Mouse (Mus musculus): Measurements from ENCODE around the gene Serpind1. TPM values are rescaled to one million over a fixed set of nuclear protein-coding genes. Genes with fewer than 3 reads are reported as not detected.

Serpind1 gene
- polyA plus RNA-seq, 1 experiment from 2014 or later, result 1.4 TPM

DNA sequence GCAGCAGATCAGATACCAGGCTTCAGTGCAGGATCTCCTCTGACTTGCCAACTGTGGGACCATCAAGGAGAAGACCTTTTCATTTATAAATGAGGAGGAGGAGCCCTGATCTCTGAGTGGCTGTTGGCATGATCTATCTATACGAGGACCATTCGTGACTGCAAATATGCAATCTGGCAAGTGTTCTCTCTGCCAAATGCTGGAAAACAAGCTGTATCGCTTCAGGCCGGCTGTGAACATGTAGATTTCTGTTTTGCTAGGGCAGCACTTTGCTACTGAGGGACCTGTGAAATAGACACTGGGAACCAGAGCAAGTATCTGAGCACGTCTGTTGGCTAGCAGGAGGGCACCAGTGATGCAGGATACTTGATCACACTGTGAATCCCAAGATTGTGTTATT lies 18.6 kb upstream of the Serpind1 start:
- Histone ChIP-seq H3K4me3 (ENCODE audit: low read depth, low read length) (no peak overlapping the region), H3K27ac (ENCODE audit: low read depth, low read length) (no peak overlapping the region), H3K9me3 (replicated peaks; ENCODE audit: control insufficient read depth, low read length) (no peaks in the 10 kb centered on the region), H3K4me1 (ENCODE audit: control insufficient read depth, insufficient read depth, low read length) (no peaks in the 10 kb centered on the region), H3K4me2 (ENCODE audit: low read length) (no peak overlapping the region), H3K9ac (ENCODE audit: low read length) (no peak overlapping the region), H3K36me3 (ENCODE audit: control insufficient read depth, insufficient read depth, low read length) (peaks cover 82% of the 10 kb centered on the region), H3K27me3 (replicated peaks; ENCODE audit: control insufficient read depth, insufficient read depth, low read length) (no peaks in the 10 kb centered on the region)
- ATAC-seq (no peak), DNase-seq (ENCODE audit: low spot score) (no peak)
- WGBS, result 92% methylated on average over 5 of the region's 5 CpGs

DNA sequence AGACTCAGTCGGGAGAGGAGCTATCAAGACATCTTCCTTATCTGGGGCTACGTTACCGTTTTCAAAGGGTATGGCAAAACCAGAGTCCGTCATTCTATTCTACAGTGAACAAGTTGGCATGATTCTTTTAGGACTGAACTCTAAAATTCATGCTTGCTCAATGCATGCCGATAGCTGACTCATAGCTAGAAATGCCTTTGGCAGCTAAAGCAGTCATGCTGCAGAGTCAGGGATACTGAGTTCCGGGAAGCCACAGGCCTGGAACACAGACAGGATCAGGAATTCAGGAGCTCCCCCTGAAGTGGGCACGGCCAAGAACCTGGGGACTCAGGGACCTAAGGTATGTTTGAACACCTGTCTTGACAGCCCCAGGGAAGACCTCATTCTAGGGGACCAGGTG lies 14.6 kb upstream of the Serpind1 start:
- Histone ChIP-seq H3K4me1 (ENCODE audit: control insufficient read depth, insufficient read depth, low read length) (no peaks in the 10 kb centered on the region), H3K9ac (ENCODE audit: low read length) (no peak overlapping the region), H3K4me3 (ENCODE audit: low read depth, low read length) (no peak overlapping the region), H3K9me3 (replicated peaks; ENCODE audit: control insufficient read depth, low read length) (no peaks in the 10 kb centered on the region), H3K27me3 (replicated peaks; ENCODE audit: control insufficient read depth, insufficient read depth, low read length) (no peaks in the 10 kb centered on the region), H3K4me2 (ENCODE audit: low read length) (no peak overlapping the region), H3K36me3 (ENCODE audit: control insufficient read depth, insufficient read depth, low read length) (peaks cover 68% of the 10 kb centered on the region), H3K27ac (ENCODE audit: low read depth, low read length) (no peak overlapping the region)
- ATAC-seq (no peak), DNase-seq (ENCODE audit: low spot score) (no peak)
- 95% methylated on average over 7 of the region's 7 CpGs for WGBS

GRCm38 (mm10) chr16:17321481-17321880 lies 9.7 kb upstream of the Serpind1 start:
- ATAC-seq (no peak), DNase-seq (ENCODE audit: low spot score) (peak; percentile 10)
- no peak overlapping the region for H3K4me3 ChIP-seq (ENCODE audit: low read depth, low read length)
- WGBS, result 77% methylated on average over 5 of the region's 5 CpGs
- no peak overlapping the region for H3K4me2 ChIP-seq (ENCODE audit: low read length)
- H3K36me3 ChIP-seq (ENCODE audit: control insufficient read depth, insufficient read depth, low read length), result peaks cover 72% of the 10 kb centered on the region
- H3K27me3 ChIP-seq (replicated peaks; ENCODE audit: control insufficient read depth, insufficient read depth, low read length), result no peaks in the 10 kb centered on the region
- H3K9ac ChIP-seq (ENCODE audit: low read length), result no peak overlapping the region
- no peaks in the 10 kb centered on the region for H3K4me1 ChIP-seq (ENCODE audit: control insufficient read depth, insufficient read depth, low read length)
- H3K27ac ChIP-seq (ENCODE audit: low read depth, low read length), result no peak overlapping the region
- H3K9me3 ChIP-seq (replicated peaks; ENCODE audit: control insufficient read depth, low read length), result no peaks in the 10 kb centered on the region

- WGBS, result 94% methylated on average over 5 of the region's 5 CpGs
- DNase-seq (ENCODE audit: low spot score) (no peak), ATAC-seq (no peak)
- Histone ChIP-seq H3K27me3 (replicated peaks; ENCODE audit: control insufficient read depth, insufficient read depth, low read length) (no peaks in the 10 kb centered on the region), H3K27ac (ENCODE audit: low read depth, low read length) (no peak overlapping the region), H3K4me3 (ENCODE audit: low read depth, low read length) (no peak overlapping the region), H3K4me2 (ENCODE audit: low read length) (no peak overlapping the region), H3K9ac (ENCODE audit: low read length) (no peak overlapping the region), H3K36me3 (ENCODE audit: control insufficient read depth, insufficient read depth, low read length) (peaks cover 47% of the 10 kb centered on the region), H3K4me1 (ENCODE audit: control insufficient read depth, insufficient read depth, low read length) (no peaks in the 10 kb centered on the region), H3K9me3 (replicated peaks; ENCODE audit: control insufficient read depth, low read length) (no peaks in the 10 kb centered on the region)
Measured at GRCm38 (mm10) chr16:17324745-17325144, 6.4 kb upstream of the Serpind1 start.

DNA sequence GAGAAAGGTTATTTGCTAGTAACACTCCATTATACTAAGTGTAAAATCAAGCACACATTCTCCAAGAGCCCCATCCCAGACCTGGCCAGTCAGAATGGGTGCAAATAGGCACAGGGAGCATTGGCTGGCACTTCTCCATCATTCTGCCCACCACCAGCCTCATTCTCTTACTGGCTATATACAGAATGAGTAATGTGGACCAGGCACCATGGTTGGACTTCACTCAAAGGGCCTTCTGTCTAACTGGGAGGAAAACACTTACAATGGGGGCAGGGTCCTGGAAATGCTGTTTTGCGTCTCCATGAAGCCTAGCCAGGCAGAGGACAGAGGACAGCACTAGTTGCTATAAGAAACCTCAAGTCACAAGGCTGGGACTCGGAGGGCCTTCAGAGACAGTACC lies 5.1 kb upstream of the Serpind1 start:
- DNase-seq (ENCODE audit: low spot score), result no peak
- no peak overlapping the region for H3K4me2 ChIP-seq (ENCODE audit: low read length)
- H3K4me1 ChIP-seq (ENCODE audit: control insufficient read depth, insufficient read depth, low read length), result no peaks in the 10 kb centered on the region
- no peak overlapping the region for H3K9ac ChIP-seq (ENCODE audit: low read length)
- H3K27ac ChIP-seq (ENCODE audit: low read depth, low read length), result no peak overlapping the region
- H3K27me3 ChIP-seq (replicated peaks; ENCODE audit: control insufficient read depth, insufficient read depth, low read length), result no peaks in the 10 kb centered on the region
- H3K36me3 ChIP-seq (ENCODE audit: control insufficient read depth, insufficient read depth, low read length), result peaks cover 46% of the 10 kb centered on the region
- H3K9me3 ChIP-seq (replicated peaks; ENCODE audit: control insufficient read depth, low read length), result no peaks in the 10 kb centered on the region
- ATAC-seq, result no peak
- H3K4me3 ChIP-seq (ENCODE audit: low read depth, low read length), result no peak overlapping the region
- WGBS, result 88% methylated on average over 2 of the region's 2 CpGs

DNA sequence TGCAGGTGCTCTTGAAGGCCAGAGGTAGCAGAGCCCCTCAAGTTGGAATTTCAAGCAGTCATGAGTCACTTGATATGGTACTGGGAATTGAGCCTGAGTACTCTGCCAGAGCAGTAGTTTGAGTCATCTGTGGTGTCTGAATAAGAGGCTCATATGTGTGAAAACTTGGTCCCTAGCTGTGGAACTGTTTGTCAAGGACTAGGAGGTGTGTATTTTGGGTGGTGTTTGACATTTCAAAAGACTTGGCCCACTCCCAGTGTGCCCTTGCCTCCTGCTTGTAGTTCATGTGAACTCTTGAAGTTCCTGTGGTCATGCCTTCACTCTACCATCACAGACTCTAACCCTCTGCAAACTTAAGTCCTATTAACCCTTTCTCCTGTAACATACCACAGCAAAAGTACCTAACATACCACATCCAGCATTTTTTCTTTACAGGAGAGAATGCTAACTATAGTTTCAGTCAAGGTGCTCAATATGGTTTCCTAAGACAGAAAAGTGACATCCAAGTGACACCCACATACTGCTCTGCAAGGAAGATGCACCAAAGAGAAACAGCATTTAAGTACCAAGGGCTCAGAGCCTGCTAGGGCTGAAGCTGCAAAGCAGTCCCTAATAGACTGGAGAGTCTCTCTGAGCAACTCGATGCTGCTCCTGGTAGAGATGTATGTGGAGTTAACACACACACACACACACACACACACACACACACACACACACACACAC lies 1.2 kb upstream of the Serpind1 start:
- no peak for DNase-seq (ENCODE audit: low spot score)
- no peaks in the 10 kb centered on the region for H3K27me3 ChIP-seq (replicated peaks; ENCODE audit: control insufficient read depth, insufficient read depth, low read length)
- no peaks in the 10 kb centered on the region for H3K4me1 ChIP-seq (ENCODE audit: control insufficient read depth, insufficient read depth, low read length)
- H3K4me2 ChIP-seq (ENCODE audit: low read length), result no peak overlapping the region
- 94% methylated on average over 1 of the region's 1 CpGs for WGBS
- no peaks in the 10 kb centered on the region for H3K9me3 ChIP-seq (replicated peaks; ENCODE audit: control insufficient read depth, low read length)
- peaks cover 16% of the 10 kb centered on the region for H3K36me3 ChIP-seq (ENCODE audit: control insufficient read depth, insufficient read depth, low read length)
- no peak for ATAC-seq
- H3K9ac ChIP-seq (ENCODE audit: low read length), result no peak overlapping the region
- no peak overlapping the region for H3K27ac ChIP-seq (ENCODE audit: low read depth, low read length)
- H3K4me3 ChIP-seq (ENCODE audit: low read depth, low read length), result no peak overlapping the region

- no peak overlapping the region for H3K27ac ChIP-seq (ENCODE audit: low read depth, low read length)
- H3K4me2 ChIP-seq (ENCODE audit: low read length), result no peak overlapping the region
- WGBS, result 92% methylated on average over 5 of the region's 5 CpGs
- no peak overlapping the region for H3K4me3 ChIP-seq (ENCODE audit: low read depth, low read length)
- H3K27me3 ChIP-seq (replicated peaks; ENCODE audit: control insufficient read depth, insufficient read depth, low read length), result no peaks in the 10 kb centered on the region
- DNase-seq (ENCODE audit: low spot score) (no peak), ATAC-seq (no peak)
- H3K9me3 ChIP-seq (replicated peaks; ENCODE audit: control insufficient read depth, low read length), result no peaks in the 10 kb centered on the region
- peaks cover 12% of the 10 kb centered on the region for H3K36me3 ChIP-seq (ENCODE audit: control insufficient read depth, insufficient read depth, low read length)
- H3K9ac ChIP-seq (ENCODE audit: low read length), result no peak overlapping the region
- H3K4me1 ChIP-seq (ENCODE audit: control insufficient read depth, insufficient read depth, low read length), result no peaks in the 10 kb centered on the region
Measured at GRCm38 (mm10) chr16:17331855-17332254, 684 bp downstream of the Serpind1 start.

DNA sequence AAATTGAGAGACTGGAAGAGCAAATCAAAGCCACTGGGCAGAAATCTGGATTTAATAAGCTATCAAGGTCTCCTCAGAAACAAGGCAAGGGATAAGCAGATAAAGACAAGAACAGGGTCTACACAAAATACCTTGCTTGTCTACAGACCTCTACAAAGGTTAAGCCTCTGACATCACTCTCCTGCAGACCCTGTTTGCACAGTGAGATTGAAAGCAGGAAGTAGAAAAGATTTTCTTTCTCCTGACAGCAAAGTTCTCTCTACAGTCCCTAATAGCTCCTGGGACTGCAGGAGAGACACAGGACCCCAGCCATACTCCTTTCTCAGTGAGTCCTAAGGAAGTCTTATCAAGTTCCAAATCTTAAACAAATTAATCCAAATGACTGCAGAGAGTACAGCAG lies 3.4 kb downstream of the Serpind1 start:
- no peaks in the 10 kb centered on the region for H3K27me3 ChIP-seq (replicated peaks; ENCODE audit: control insufficient read depth, insufficient read depth, low read length)
- no peak overlapping the region for H3K27ac ChIP-seq (ENCODE audit: low read depth, low read length)
- H3K9me3 ChIP-seq (replicated peaks; ENCODE audit: control insufficient read depth, low read length), result no peaks in the 10 kb centered on the region
- ATAC-seq (no peak), DNase-seq (ENCODE audit: low spot score) (no peak)
- H3K36me3 ChIP-seq (ENCODE audit: control insufficient read depth, insufficient read depth, low read length), result peaks cover 16% of the 10 kb centered on the region
- no peak overlapping the region for H3K4me2 ChIP-seq (ENCODE audit: low read length)
- no peak overlapping the region for H3K9ac ChIP-seq (ENCODE audit: low read length)
- no peaks in the 10 kb centered on the region for H3K4me1 ChIP-seq (ENCODE audit: control insufficient read depth, insufficient read depth, low read length)
- no peak overlapping the region for H3K4me3 ChIP-seq (ENCODE audit: low read depth, low read length)

DNA sequence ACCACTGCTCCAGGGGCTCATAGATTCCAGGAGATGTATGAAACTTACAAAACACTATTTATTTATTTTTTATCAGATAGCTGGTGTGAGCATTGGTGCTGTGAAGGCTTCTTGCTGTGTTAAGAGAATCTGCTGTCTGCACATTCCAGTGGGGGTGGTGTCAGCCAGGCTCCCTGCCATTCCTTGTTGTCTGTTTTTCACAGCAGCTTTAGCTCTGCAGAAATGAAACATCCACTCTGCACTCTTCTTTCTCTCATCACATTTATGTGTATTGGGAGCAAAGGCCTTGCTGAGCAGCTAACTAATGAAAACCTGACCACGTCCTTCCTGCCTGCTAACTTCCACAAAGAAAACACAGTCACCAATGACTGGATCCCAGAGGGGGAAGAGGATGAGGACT lies 4.9 kb downstream of the Serpind1 start:
- Histone ChIP-seq H3K4me1 (ENCODE audit: control insufficient read depth, insufficient read depth, low read length) (no peaks in the 10 kb centered on the region), H3K4me3 (ENCODE audit: low read depth, low read length) (no peak overlapping the region), H3K9ac (ENCODE audit: low read length) (no peak overlapping the region), H3K4me2 (ENCODE audit: low read length) (no peak overlapping the region), H3K36me3 (ENCODE audit: control insufficient read depth, insufficient read depth, low read length) (peaks cover 18% of the 10 kb centered on the region), H3K9me3 (replicated peaks; ENCODE audit: control insufficient read depth, low read length) (no peaks in the 10 kb centered on the region), H3K27me3 (replicated peaks; ENCODE audit: control insufficient read depth, insufficient read depth, low read length) (no peaks in the 10 kb centered on the region), H3K27ac (ENCODE audit: low read depth, low read length) (no peak overlapping the region)
- WGBS, result 92% methylated on average over 1 of the region's 1 CpGs
- no peak for ATAC-seq
- DNase-seq (ENCODE audit: low spot score), result no peak
